Mouse (Mus musculus): ENCODE data around the gene Fkbp15. TPM values are rescaled to one million over a fixed set of nuclear protein-coding genes. Genes with fewer than 3 reads are reported as not detected.

Fkbp15 gene
- total and polyA plus RNA-seq, 2 experiments from 2014 or later = 11.8 to 34.3 TPM

- WGBS = 87% methylated on average over 2 of the region's 2 CpGs
- Histone ChIP-seq H3K4me2 (ENCODE audit: low read depth, low read length) (no peak overlapping the region), H3K9me3 (replicated peaks; ENCODE audit: control insufficient read depth, low read length) (no peaks in the 10 kb centered on the region), H3K9ac (replicated peaks; ENCODE audit: low read depth, low read length) (no peak overlapping the region), H3K36me3 (replicated peaks; ENCODE audit: control insufficient read depth, insufficient read depth, low read length) (peaks cover 25% of the 10 kb centered on the region), H3K4me1 (ENCODE audit: control insufficient read depth, insufficient read depth) (0 out of 2 replicates have a peak, but pooled peaks cover 3% of the 10 kb centered on the region), H3K4me3 (ENCODE audit: low read depth, low read length) (no peak overlapping the region), H3K27me3 (ENCODE audit: control insufficient read depth, insufficient read depth, low read length) (no peaks in the 10 kb centered on the region), H3K27ac (ENCODE audit: low read depth) (no peak overlapping the region)
- ATAC-seq (ENCODE audit: insufficient read depth, low read depth) (no peak), DNase-seq (ENCODE audit: low spot score) (no peak)
- TF ChIP-seq EP300 (IDR thresholded peaks at IDR 0.05; ENCODE audit: low read depth) (no peak), CTCF (IDR thresholded peaks at IDR 0.05; ENCODE audit: low read depth) (no peak)
These were observed 11.0 kb downstream of the Fkbp15 start for GRCm38 (mm10) chr4:62349371-62349770.

- Histone ChIP-seq H3K36me3 (replicated peaks; ENCODE audit: control insufficient read depth, insufficient read depth, low read length) (peaks cover 36% of the 10 kb centered on the region), H3K4me1 (ENCODE audit: control insufficient read depth, insufficient read depth) (0 out of 2 replicates have a peak, but pooled peaks cover 3% of the 10 kb centered on the region), H3K4me3 (ENCODE audit: low read depth, low read length) (no peak overlapping the region), H3K27me3 (ENCODE audit: control insufficient read depth, insufficient read depth, low read length) (no peaks in the 10 kb centered on the region), H3K27ac (ENCODE audit: low read depth) (peak overlapping the region; percentile 72), H3K4me2 (ENCODE audit: low read depth, low read length) (0 out of 2 replicates have a peak overlapping the region, but pooled peaks have one; percentile 7), H3K9ac (replicated peaks; ENCODE audit: low read depth, low read length) (no peak overlapping the region), H3K9me3 (replicated peaks; ENCODE audit: control insufficient read depth, low read length) (no peaks in the 10 kb centered on the region)
- 40% methylated on average over 2 of the region's 2 CpGs for WGBS
- TF ChIP-seq EP300 (IDR thresholded peaks at IDR 0.05; ENCODE audit: low read depth) (no peak), CTCF (IDR thresholded peaks at IDR 0.05; ENCODE audit: low read depth) (no peak)
- DNase-seq (ENCODE audit: low spot score) (no peak), ATAC-seq (ENCODE audit: insufficient read depth, low read depth) (no peak)
These were observed 12.0 kb downstream of the Fkbp15 start for GRCm38 (mm10) chr4:62348329-62348705.

GRCm38 (mm10) chr4:62347605-62348328 is 12.6 kb downstream of the Fkbp15 start:
- DNase-seq (ENCODE audit: low spot score) = peak; percentile 83
- Histone ChIP-seq H3K9me3 (replicated peaks; ENCODE audit: control insufficient read depth, low read length) (no peaks in the 10 kb centered on the region), H3K27me3 (ENCODE audit: control insufficient read depth, insufficient read depth, low read length) (no peaks in the 10 kb centered on the region), H3K36me3 (replicated peaks; ENCODE audit: control insufficient read depth, insufficient read depth, low read length) (peaks cover 40% of the 10 kb centered on the region), H3K9ac (replicated peaks; ENCODE audit: low read depth, low read length) (no peak overlapping the region), H3K4me1 (ENCODE audit: control insufficient read depth, insufficient read depth) (0 out of 2 replicates have a peak, but pooled peaks cover 3% of the 10 kb centered on the region), H3K4me3 (ENCODE audit: low read depth, low read length) (no peak overlapping the region), H3K27ac (ENCODE audit: low read depth) (peak overlapping the region; percentile 72), H3K4me2 (ENCODE audit: low read depth, low read length) (0 out of 2 replicates have a peak overlapping the region, but pooled peaks have one; percentile 7)
- 54% methylated on average over 9 of the region's 9 CpGs for WGBS
- TF ChIP-seq EP300 (IDR thresholded peaks at IDR 0.05; ENCODE audit: low read depth) (no peak), CTCF (IDR thresholded peaks at IDR 0.05; ENCODE audit: low read depth) (no peak)
- ATAC-seq (ENCODE audit: insufficient read depth, low read depth) = peak; percentile 82

- Histone ChIP-seq H3K9ac (replicated peaks; ENCODE audit: low read depth, low read length) (no peak overlapping the region), H3K4me1 (ENCODE audit: control insufficient read depth, insufficient read depth) (0 out of 2 replicates have a peak, but pooled peaks cover 3% of the 10 kb centered on the region), H3K27ac (ENCODE audit: low read depth) (no peak overlapping the region), H3K36me3 (replicated peaks; ENCODE audit: control insufficient read depth, insufficient read depth, low read length) (peaks cover 47% of the 10 kb centered on the region), H3K4me3 (ENCODE audit: low read depth, low read length) (no peak overlapping the region), H3K27me3 (ENCODE audit: control insufficient read depth, insufficient read depth, low read length) (no peaks in the 10 kb centered on the region), H3K4me2 (ENCODE audit: low read depth, low read length) (no peak overlapping the region), H3K9me3 (replicated peaks; ENCODE audit: control insufficient read depth, low read length) (no peaks in the 10 kb centered on the region)
- TF ChIP-seq EP300 (IDR thresholded peaks at IDR 0.05; ENCODE audit: low read depth) = no peak
- TF ChIP-seq CTCF (IDR thresholded peaks at IDR 0.05; ENCODE audit: low read depth) = no peak
- DNase-seq (ENCODE audit: low spot score) = no peak
- ATAC-seq (ENCODE audit: insufficient read depth, low read depth) = no peak
- WGBS = 65% methylated on average over 4 of the region's 4 CpGs
These were observed 14.5 kb downstream of the Fkbp15 start for GRCm38 (mm10) chr4:62345827-62346226.

GRCm38 (mm10) chr4:62344000-62344399 is 16.3 kb downstream of the Fkbp15 start:
- H3K9ac ChIP-seq (replicated peaks; ENCODE audit: low read depth, low read length) = no peak overlapping the region
- H3K4me3 ChIP-seq (ENCODE audit: low read depth, low read length) = no peak overlapping the region
- H3K27ac ChIP-seq (ENCODE audit: low read depth) = no peak overlapping the region
- H3K4me1 ChIP-seq (ENCODE audit: control insufficient read depth, insufficient read depth) = 0 out of 2 replicates have a peak, but pooled peaks cover 3% of the 10 kb centered on the region
- no peaks in the 10 kb centered on the region for H3K9me3 ChIP-seq (replicated peaks; ENCODE audit: control insufficient read depth, low read length)
- WGBS = 74% methylated on average over 1 of the region's 1 CpGs
- no peak for ATAC-seq (ENCODE audit: insufficient read depth, low read depth)
- peaks cover 62% of the 10 kb centered on the region for H3K36me3 ChIP-seq (replicated peaks; ENCODE audit: control insufficient read depth, insufficient read depth, low read length)
- no peak overlapping the region for H3K4me2 ChIP-seq (ENCODE audit: low read depth, low read length)
- TF ChIP-seq CTCF (IDR thresholded peaks at IDR 0.05; ENCODE audit: low read depth) (peak; percentile 20; the same call in 1 of the 2 replicates), EP300 (IDR thresholded peaks at IDR 0.05; ENCODE audit: low read depth) (no peak)
- no peak for DNase-seq (ENCODE audit: low spot score)
- H3K27me3 ChIP-seq (ENCODE audit: control insufficient read depth, insufficient read depth, low read length) = no peaks in the 10 kb centered on the region
